Mouse (Mus musculus): ENCODE data around the gene Odf3. TPM values are rescaled to one million over a fixed set of nuclear protein-coding genes. Genes with fewer than 3 reads are reported as not detected.
"Not testable (repeated sequence)": the region's sequence is repeated elsewhere in the genome, so short reads cannot be mapped to it uniquely, and the experiment has no call there.

The Odf3 gene
- polyA plus RNA-seq, 1 experiment = 0.46 TPM

GRCm38 (mm10) chr7:140874224-140874623 is 26.6 kb downstream of the Odf3 start:
- Histone ChIP-seq H3K4me3 (ENCODE audit: insufficient read depth, low read length) (no peak overlapping the region), H3K27ac (ENCODE audit: insufficient read depth, low read length) (no peak overlapping the region), H3K4me1 (ENCODE audit: control insufficient read depth, insufficient read depth, low read length) (no peaks in the 10 kb centered on the region)
- TF ChIP-seq POLR2A (IDR thresholded peaks at IDR 0.05; ENCODE audit: extremely low read depth, insufficient read depth, low read length) (no peak), CTCF (IDR thresholded peaks at IDR 0.05; ENCODE audit: extremely low read depth, insufficient read depth, low read length) (no peak)

GRCm38 (mm10) chr7:140877364-140877763 is 29.8 kb downstream of the Odf3 start:
- Histone ChIP-seq H3K4me3 (ENCODE audit: insufficient read depth, low read length) (no peak overlapping the region), H3K4me1 (ENCODE audit: control insufficient read depth, insufficient read depth, low read length) (no peaks in the 10 kb centered on the region), H3K27ac (ENCODE audit: insufficient read depth, low read length) (no peak overlapping the region)
- TF ChIP-seq POLR2A (IDR thresholded peaks at IDR 0.05; ENCODE audit: extremely low read depth, insufficient read depth, low read length) = no peak
- TF ChIP-seq CTCF (IDR thresholded peaks at IDR 0.05; ENCODE audit: extremely low read depth, insufficient read depth, low read length) = no peak

DNA sequence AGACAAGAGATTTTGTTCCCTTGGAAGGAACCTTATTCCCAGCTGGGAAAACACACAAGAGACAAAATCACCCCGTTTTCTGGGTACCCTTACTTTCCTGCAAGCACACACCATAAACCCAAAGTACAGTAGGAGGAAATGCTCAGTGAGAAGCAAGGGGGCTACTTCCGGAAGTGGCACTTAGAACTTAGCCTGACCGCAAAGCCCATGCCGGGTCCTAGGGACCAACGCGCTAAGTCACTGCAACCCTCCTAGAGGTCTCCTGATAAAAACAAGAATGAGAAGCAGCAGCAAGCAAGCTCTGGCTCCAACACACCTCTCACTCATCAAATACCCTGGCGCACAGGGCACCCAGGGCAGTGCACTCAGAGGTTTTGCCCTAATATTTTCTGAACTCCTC is 31.8 kb downstream of the Odf3 start:
- Histone ChIP-seq H3K4me3 (ENCODE audit: insufficient read depth, low read length) (no peak overlapping the region), H3K27ac (ENCODE audit: insufficient read depth, low read length) (no peak overlapping the region), H3K4me1 (ENCODE audit: control insufficient read depth, insufficient read depth, low read length) (peaks cover 2% of the 10 kb centered on the region; the same call in 1 of the 2 replicates)
- TF ChIP-seq POLR2A (IDR thresholded peaks at IDR 0.05; ENCODE audit: extremely low read depth, insufficient read depth, low read length) = no peak
- TF ChIP-seq CTCF (IDR thresholded peaks at IDR 0.05; ENCODE audit: extremely low read depth, insufficient read depth, low read length) = no peak

DNA sequence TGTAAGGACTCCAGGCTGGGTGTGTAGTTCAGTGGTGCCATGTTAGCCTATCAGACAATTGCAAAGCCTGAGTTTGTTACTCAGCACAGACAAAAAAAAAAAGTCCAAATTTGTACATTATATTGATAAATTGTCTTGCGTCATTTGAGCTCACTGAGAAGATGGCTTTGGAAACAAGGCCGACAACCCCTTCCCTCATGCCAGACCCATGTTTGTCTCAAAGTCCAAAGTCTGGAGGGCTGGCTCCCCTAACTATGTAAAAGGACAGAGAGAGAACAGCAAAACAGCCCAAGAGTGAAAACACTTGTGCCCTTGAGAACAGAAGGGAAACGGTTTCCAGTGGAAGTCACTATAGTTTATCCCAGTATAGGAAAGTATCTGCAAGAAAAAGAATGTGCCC is 32.8 kb downstream of the Odf3 start:
- Histone ChIP-seq H3K4me3 (ENCODE audit: insufficient read depth, low read length) (no peak overlapping the region; the same call in 1 of the 2 replicates), H3K27ac (ENCODE audit: insufficient read depth, low read length) (no peak overlapping the region), H3K4me1 (ENCODE audit: control insufficient read depth, insufficient read depth, low read length) (peaks cover 2% of the 10 kb centered on the region; the same call in 1 of the 2 replicates)
- TF ChIP-seq POLR2A (IDR thresholded peaks at IDR 0.05; ENCODE audit: extremely low read depth, insufficient read depth, low read length) (no peak), CTCF (IDR thresholded peaks at IDR 0.05; ENCODE audit: extremely low read depth, insufficient read depth, low read length) (no peak)

DNA sequence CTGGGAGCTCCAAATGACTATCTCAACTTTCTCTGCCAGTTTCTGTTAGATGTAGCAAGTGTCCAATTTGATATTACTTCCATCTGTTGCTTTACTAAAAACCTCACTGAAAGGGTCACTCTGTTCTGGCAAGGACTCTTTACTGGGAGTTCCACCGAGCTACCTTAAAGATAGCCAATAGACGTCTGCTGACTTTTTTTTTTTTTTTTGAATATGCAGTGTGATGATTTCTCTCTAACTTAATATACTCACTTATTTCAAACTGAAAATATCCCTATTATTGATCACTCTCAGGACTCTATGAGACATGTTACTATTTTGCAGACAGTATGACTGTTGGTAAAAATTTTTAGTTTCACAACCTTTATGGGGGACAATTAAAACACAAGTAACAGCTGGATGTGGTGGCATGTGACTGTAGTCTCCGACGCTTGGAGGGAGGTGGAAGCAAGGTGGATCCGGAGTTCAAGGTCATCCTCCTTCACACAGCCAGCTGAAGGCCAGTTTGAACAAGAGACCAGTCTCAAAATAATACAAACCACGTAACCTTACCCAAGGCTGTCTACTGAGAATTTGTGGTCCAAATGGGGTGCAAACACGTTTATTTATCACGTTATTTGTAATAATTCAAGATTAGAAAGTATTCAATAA is 33.4 kb downstream of the Odf3 start:
- Histone ChIP-seq H3K27ac (ENCODE audit: insufficient read depth, low read length) (no peak overlapping the region), H3K4me1 (ENCODE audit: control insufficient read depth, insufficient read depth, low read length) (peaks cover 2% of the 10 kb centered on the region; the same call in 1 of the 2 replicates), H3K4me3 (ENCODE audit: insufficient read depth, low read length) (peak overlapping the region; percentile 68)
- no peak for TF ChIP-seq CTCF (IDR thresholded peaks at IDR 0.05; ENCODE audit: extremely low read depth, insufficient read depth, low read length)
- TF ChIP-seq POLR2A (IDR thresholded peaks at IDR 0.05; ENCODE audit: extremely low read depth, insufficient read depth, low read length) = no peak

DNA sequence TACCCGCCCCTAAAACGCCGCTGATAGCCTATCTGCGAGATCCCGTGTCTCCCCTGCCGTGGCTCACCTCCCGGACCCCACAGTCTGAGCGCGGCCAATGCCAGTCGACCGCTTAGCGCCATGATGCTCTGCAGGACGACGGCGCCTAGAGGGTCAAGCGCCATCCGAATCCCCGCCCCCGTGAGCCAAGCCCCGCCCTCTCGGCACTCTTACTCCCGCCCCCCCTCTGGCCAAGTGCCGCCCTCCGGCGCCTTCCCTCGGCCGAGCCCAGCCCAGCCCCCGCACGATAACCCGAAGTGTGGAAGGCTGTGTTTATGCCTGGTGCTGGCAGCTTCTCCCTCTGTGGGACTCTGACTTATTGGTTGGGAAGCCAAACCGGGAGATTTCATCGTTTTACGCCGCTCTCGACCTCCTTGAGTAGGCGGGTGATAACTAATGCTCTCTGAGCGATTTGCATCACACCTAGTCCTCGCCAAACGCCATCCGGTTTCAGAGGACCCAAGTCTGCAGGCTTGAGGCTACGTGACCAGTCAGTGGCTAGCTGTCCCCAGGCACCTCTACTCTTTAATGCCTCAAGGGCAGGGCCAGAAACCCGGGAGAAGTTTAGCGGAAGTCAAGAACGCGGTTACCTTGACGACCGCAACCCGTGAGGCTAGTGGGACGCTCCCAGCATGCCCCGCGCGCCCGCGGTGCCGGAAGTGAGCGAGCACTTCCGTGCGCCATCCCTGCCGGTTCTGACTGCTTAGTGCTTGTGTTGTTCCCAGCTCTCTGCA is 34.3 kb downstream of the Odf3 start, which contains the start of the genes Psmd13 and Sirt3:
TSS of gene Psmd13 (plus strand) at position 273 of the 773 bp plus-strand sequence.
TSS of gene Sirt3 (minus strand) at position 614 of the 773 bp plus-strand sequence.
- TF ChIP-seq POLR2A (IDR thresholded peaks at IDR 0.05; ENCODE audit: extremely low read depth, insufficient read depth, low read length) = peak; percentile 76
- TF ChIP-seq CTCF (IDR thresholded peaks at IDR 0.05; ENCODE audit: extremely low read depth, insufficient read depth, low read length) = no peak
- H3K4me1 ChIP-seq (ENCODE audit: control insufficient read depth, insufficient read depth, low read length) = peaks cover 2% of the 10 kb centered on the region; the same call in 1 of the 2 replicates
- H3K4me3 ChIP-seq (ENCODE audit: insufficient read depth, low read length) = peak within 1 kb of the TSS; percentile 68
- H3K27ac ChIP-seq (ENCODE audit: insufficient read depth, low read length) = peak within 1 kb of the TSS; percentile 13; the same call in 1 of the 2 replicates

GRCm38 (mm10) chr7:140882469-140882803 is 34.8 kb downstream of the Odf3 start:
- peaks cover 2% of the 10 kb centered on the region; the same call in 1 of the 2 replicates for H3K4me1 ChIP-seq (ENCODE audit: control insufficient read depth, insufficient read depth, low read length)
- H3K27ac ChIP-seq (ENCODE audit: insufficient read depth, low read length) = no peak overlapping the region
- H3K4me3 ChIP-seq (ENCODE audit: insufficient read depth, low read length) = peak overlapping the region; percentile 68
- TF ChIP-seq POLR2A (IDR thresholded peaks at IDR 0.05; ENCODE audit: extremely low read depth, insufficient read depth, low read length) (no peak), CTCF (IDR thresholded peaks at IDR 0.05; ENCODE audit: extremely low read depth, insufficient read depth, low read length) (no peak)

DNA sequence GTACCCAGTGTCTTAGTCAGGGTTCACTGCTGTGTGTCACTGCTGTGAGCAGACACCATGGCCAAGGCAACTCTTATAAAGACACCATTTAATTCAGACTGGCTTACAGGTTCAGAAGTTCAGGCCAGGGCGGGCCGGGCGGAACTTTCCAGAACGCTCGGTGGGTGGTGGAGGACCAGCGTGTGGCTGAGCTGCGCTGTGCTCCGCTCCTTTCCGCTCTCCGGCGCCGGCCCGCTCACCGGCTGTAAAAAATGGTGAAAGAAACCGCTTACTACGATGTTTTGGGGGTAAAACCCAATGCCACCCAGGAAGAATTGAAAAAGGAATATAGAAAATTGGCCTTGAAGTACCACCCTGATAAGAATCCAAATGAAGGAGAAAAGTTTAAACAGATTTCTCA is 43.0 kb downstream of the Odf3 start:
- not testable (repeated sequence) for H3K27ac ChIP-seq (ENCODE audit: insufficient read depth, low read length); H3K4me1 ChIP-seq (ENCODE audit: control insufficient read depth, insufficient read depth, low read length); H3K4me3 ChIP-seq (ENCODE audit: insufficient read depth, low read length)

DNA sequence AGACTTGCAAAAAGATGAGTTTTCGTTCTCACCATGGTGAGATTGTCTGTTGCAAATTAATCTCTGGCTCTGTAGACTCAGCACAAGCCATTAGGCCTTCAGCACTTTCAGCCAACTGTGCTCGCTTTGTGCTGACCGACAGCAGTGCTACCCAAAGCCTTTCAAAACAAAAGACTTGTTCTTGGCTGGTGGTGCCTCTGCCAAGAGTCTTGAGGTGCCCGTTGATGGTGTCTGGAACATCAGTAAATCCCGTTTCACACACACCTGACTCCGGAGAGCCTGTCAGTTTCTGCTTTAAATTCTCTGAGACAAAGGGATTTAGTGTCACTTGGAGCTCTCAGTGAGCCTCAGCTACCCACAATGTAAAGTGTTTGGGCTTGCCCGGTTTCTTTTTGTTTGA is 46.4 kb downstream of the Odf3 start:
- Histone ChIP-seq H3K27ac (ENCODE audit: insufficient read depth, low read length) (no peak overlapping the region), H3K4me1 (ENCODE audit: control insufficient read depth, insufficient read depth, low read length) (no peaks in the 10 kb centered on the region), H3K4me3 (ENCODE audit: insufficient read depth, low read length) (no peak overlapping the region)
- TF ChIP-seq POLR2A (IDR thresholded peaks at IDR 0.05; ENCODE audit: extremely low read depth, insufficient read depth, low read length) (no peak), CTCF (IDR thresholded peaks at IDR 0.05; ENCODE audit: extremely low read depth, insufficient read depth, low read length) (no peak)

- no peak overlapping the region for H3K27ac ChIP-seq (ENCODE audit: insufficient read depth, low read length)
- TF ChIP-seq CTCF (IDR thresholded peaks at IDR 0.05; ENCODE audit: extremely low read depth, insufficient read depth, low read length) = no peak
- no peak for TF ChIP-seq POLR2A (IDR thresholded peaks at IDR 0.05; ENCODE audit: extremely low read depth, insufficient read depth, low read length)
- H3K4me1 ChIP-seq (ENCODE audit: control insufficient read depth, insufficient read depth, low read length) = no peaks in the 10 kb centered on the region
- H3K4me3 ChIP-seq (ENCODE audit: insufficient read depth, low read length) = no peak overlapping the region
These were observed 47.0 kb downstream of the Odf3 start for GRCm38 (mm10) chr7:140894611-140895010.
